In the genomic region with DNA sequence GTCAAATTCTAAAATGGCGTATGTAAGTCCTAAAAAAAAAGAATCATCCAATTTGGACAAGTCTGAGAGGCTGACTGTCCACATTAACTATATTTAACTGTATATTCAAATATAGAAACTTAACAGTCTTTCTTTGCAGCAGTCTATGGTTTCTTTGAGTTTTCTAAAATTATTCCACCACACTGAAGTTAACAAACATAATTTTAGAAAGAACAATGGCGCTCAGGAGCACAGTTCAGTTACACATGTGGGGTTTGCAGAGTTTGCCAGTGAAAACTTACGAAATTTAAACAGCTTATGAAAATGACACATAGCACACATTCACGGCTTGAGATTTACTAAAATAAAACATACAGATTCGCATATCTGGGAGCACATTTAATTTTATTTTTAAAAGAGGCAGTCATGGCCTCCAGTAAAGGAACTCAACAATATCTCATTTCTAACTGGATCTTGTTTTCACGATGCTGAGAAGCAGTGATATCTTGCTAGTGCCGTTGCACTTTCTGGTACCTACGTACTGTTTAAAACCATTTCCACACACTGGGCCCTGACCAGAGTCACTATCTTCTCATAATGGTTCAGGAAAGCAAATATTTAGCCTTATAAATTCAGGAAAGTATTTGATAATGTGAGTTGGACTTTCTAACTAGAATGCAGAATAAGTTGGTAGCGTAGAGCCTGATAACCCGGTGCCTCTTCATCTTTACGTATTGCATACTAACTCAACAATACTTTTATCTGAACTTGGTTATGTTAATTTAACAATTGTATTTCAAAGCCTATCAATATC, we compare ENCODE assay signal across 14 mouse cellular contexts. TPM values are rescaled to one million over a fixed set of nuclear protein-coding genes. Genes with fewer than 3 reads are reported as not detected.
DNase-seq lines count a peak whose midpoint lies in the region; ATAC-seq and TF ChIP-seq lines count a peak whose summit lies in the region.
"Had no signal": no experiment of that assay in that cellular context is flagged by ENCODE, and none has a peak within 500 bp of the region (broad histone marks: within the 10 kb centered on the region; RNA-seq: fewer than 3 reads in every experiment).

No protein-coding gene starts in this region.

- TF ChIP-seq EP300 in lung, postnatal 0 days (IDR thresholded peaks at IDR 0.05): no peak

- no peak overlapping the region for H3K9ac ChIP-seq in heart, embryonic 16.5 days (ENCODE audit: low read length)
- peak overlapping the region; percentile 63 for H3K9ac ChIP-seq in liver, embryonic 16.5 days (ENCODE audit: low read depth, low read length)
- no peak overlapping the region for H3K9ac ChIP-seq in lung, postnatal 0 days (replicated peaks; ENCODE audit: low read depth)
- no peak overlapping the region for H3K9ac ChIP-seq in midbrain, embryonic 14.5 days (replicated peaks; ENCODE audit: low read length)
- H3K9ac ChIP-seq: forebrain, embryonic 12.5 days had no signal

- peak overlapping the region; percentile 33; the same call in 1 of the 2 replicates for H3K4me3 ChIP-seq in heart, embryonic 16.5 days (ENCODE audit: low read length)
- peak overlapping the region; percentile 58 for H3K4me3 ChIP-seq in liver, embryonic 16.5 days (ENCODE audit: low read depth, low read length)
- H3K4me3 ChIP-seq in lung, postnatal 0 days (ENCODE audit: low read depth, low read length): no peak overlapping the region
- H3K4me3 ChIP-seq in midbrain, embryonic 14.5 days (replicated peaks; ENCODE audit: low read depth, low read length): no peak overlapping the region
- H3K4me3 ChIP-seq: forebrain, embryonic 12.5 days; limb, embryonic 10.5 days had no signal

- H3K27ac ChIP-seq in heart, embryonic 16.5 days (ENCODE audit: low read length): no peak overlapping the region
- H3K27ac ChIP-seq in liver, embryonic 16.5 days (ENCODE audit: low read length): peak overlapping the region; percentile 74; the same call in 1 of the 2 replicates
- no peak overlapping the region for H3K27ac ChIP-seq in lung, postnatal 0 days (ENCODE audit: low read length)
- no peak overlapping the region for H3K27ac ChIP-seq in midbrain, embryonic 14.5 days (replicated peaks; ENCODE audit: low read depth, low read length)
- H3K27ac ChIP-seq: forebrain, embryonic 12.5 days; limb, embryonic 10.5 days had no signal

- no peaks in the 10 kb centered on the region for H3K36me3 ChIP-seq in heart, embryonic 16.5 days (ENCODE audit: control insufficient read depth, insufficient read depth)
- no peaks in the 10 kb centered on the region for H3K36me3 ChIP-seq in liver, embryonic 16.5 days (ENCODE audit: control insufficient read depth, insufficient read depth)
- H3K36me3 ChIP-seq in lung, postnatal 0 days (ENCODE audit: insufficient read depth, low read length): no peaks in the 10 kb centered on the region
- no peaks in the 10 kb centered on the region for H3K36me3 ChIP-seq in midbrain, embryonic 14.5 days (ENCODE audit: control insufficient read depth, insufficient read depth, low read length)
- H3K36me3 ChIP-seq: forebrain, embryonic 12.5 days; limb, embryonic 10.5 days had no signal

- TF ChIP-seq CTCF in lung, postnatal 0 days (IDR thresholded peaks at IDR 0.05): no peak

- no peak overlapping the region for H3K4me2 ChIP-seq in heart, embryonic 16.5 days (ENCODE audit: low read depth, low read length)
- peak overlapping the region; percentile 68 for H3K4me2 ChIP-seq in liver, embryonic 16.5 days (ENCODE audit: low read depth, low read length)
- H3K4me2 ChIP-seq in lung, postnatal 0 days (replicated peaks; ENCODE audit: low read depth, low read length): no peak overlapping the region
- H3K4me2 ChIP-seq in midbrain, embryonic 14.5 days (ENCODE audit: low read length): no peak overlapping the region
- H3K4me2 ChIP-seq: forebrain, embryonic 12.5 days had no signal

- 0 out of 2 replicates have a peak, but pooled peaks cover 3% of the 10 kb centered on the region for H3K4me1 ChIP-seq in heart, embryonic 16.5 days (ENCODE audit: control insufficient read depth, insufficient read depth, low read length)
- peaks cover 7% of the 10 kb centered on the region for H3K4me1 ChIP-seq in liver, embryonic 16.5 days (ENCODE audit: control insufficient read depth, low read depth, low read length)
- no peaks in the 10 kb centered on the region for H3K4me1 ChIP-seq in lung, postnatal 0 days (ENCODE audit: insufficient read depth, low read depth, low read length)
- H3K4me1 ChIP-seq in midbrain, embryonic 14.5 days (ENCODE audit: control insufficient read depth, insufficient read depth, low read length): no peaks in the 10 kb centered on the region
- H3K4me1 ChIP-seq: forebrain, embryonic 12.5 days; limb, embryonic 10.5 days had no signal

- no peak for ATAC-seq in heart, embryonic 16.5 days (replicated peaks; ENCODE audit: extremely low read depth, insufficient read depth, low FRiP score)
- ATAC-seq in liver, embryonic 16.5 days (ENCODE audit: low read depth): peak; percentile 33; the same call in 1 of the 2 replicates
- no peak for ATAC-seq in lung, postnatal 0 days
- ATAC-seq in midbrain, embryonic 14.5 days (ENCODE audit: low FRiP score, low TSS enrichment): no peak

- no peaks in the 10 kb centered on the region for H3K27me3 ChIP-seq in heart, embryonic 16.5 days (ENCODE audit: control insufficient read depth, insufficient read depth, low read length)
- H3K27me3 ChIP-seq in liver, embryonic 16.5 days (ENCODE audit: control insufficient read depth, insufficient read depth, low read depth, low read length): no peaks in the 10 kb centered on the region
- no peaks in the 10 kb centered on the region for H3K27me3 ChIP-seq in lung, postnatal 0 days (replicated peaks; ENCODE audit: insufficient read depth, low read length)
- no peaks in the 10 kb centered on the region for H3K27me3 ChIP-seq in midbrain, embryonic 14.5 days (ENCODE audit: control insufficient read depth, insufficient read depth, low read length)
- H3K27me3 ChIP-seq: forebrain, embryonic 12.5 days had no signal

- no peak for DNase-seq in heart, postnatal 25 days (ENCODE audit: low spot score)
- DNase-seq in B cell, adult 2 months: peak; percentile 45 to 47
- DNase-seq in c-Kit-positive CD71-positive TER-119-positive erythroid progenitor cells, embryonic 14.5 days (ENCODE audit: low spot score): peak; percentile 60
- no peak for DNase-seq in testis, postnatal 10 days (ENCODE audit: low spot score)
- DNase-seq in lung, postnatal 0 days (ENCODE audit: low spot score): no peak
- DNase-seq in midbrain, embryonic 14.5 days: no peak
- DNase-seq: gastrocnemius, postnatal 36 days; heart, postnatal 36 days; kidney, adult 11 months; lung, postnatal 4 days had no signal

- 78% methylated on average over 11 of the region's 11 CpGs for WGBS in heart, embryonic 16.5 days
- whole genome bisulfite sequencing in liver, embryonic 16.5 days (ENCODE audit: insufficient replicate concordance): 18% methylated on average over 11 of the region's 11 CpGs
- 80% methylated on average over 11 of the region's 11 CpGs for WGBS in lung, postnatal 0 days
- 96% methylated on average over 11 of the region's 11 CpGs for WGBS in midbrain, embryonic 14.5 days

- intact Hi-C loops in heart, postnatal 25 days (cut with DNase I): no loop called here

- H3K9me3 ChIP-seq in heart, embryonic 16.5 days (replicated peaks; ENCODE audit: control insufficient read depth, low read length): no peaks in the 10 kb centered on the region
- H3K9me3 ChIP-seq in liver, embryonic 16.5 days (replicated peaks; ENCODE audit: control insufficient read depth, low read length): no peaks in the 10 kb centered on the region
- H3K9me3 ChIP-seq in lung, postnatal 0 days (ENCODE audit: low read length): no peaks in the 10 kb centered on the region
- no peaks in the 10 kb centered on the region for H3K9me3 ChIP-seq in midbrain, embryonic 14.5 days (ENCODE audit: control insufficient read depth, low read length)
- H3K9me3 ChIP-seq: forebrain, embryonic 12.5 days; limb, embryonic 10.5 days had no signal

RNA-seq across cellular contexts. Expression of gene Mbnl1, which starts 1.4 kb away (rescaled TPM):
- polyA plus RNA-seq in heart, embryonic 16.5 days (2015; fragmentation: Nextera tagmentation; extraction: Ambion mirVana): 86.0 and 92.8 TPM in 2 replicates
- total RNA-seq in heart, postnatal 25 days (2021): 100 to 1,000 TPM; 191 to 197 TPM
- 88.6 and 88.7 TPM in 2 replicates for polyA plus RNA-seq in liver, embryonic 16.5 days (2015; fragmentation: Nextera tagmentation; extraction: Ambion mirVana)
- polyA plus RNA-seq in lung, postnatal 0 days (2015; fragmentation: Nextera tagmentation; extraction: Ambion mirVana): 115 and 127 TPM in 2 replicates
- 58.0 and 66.8 TPM in 2 replicates for polyA plus RNA-seq in midbrain, embryonic 14.5 days (2014; fragmentation: Nextera tagmentation; extraction: Ambion mirVana)

Comparison
In these comparisons a context has a peak if more than half of its experiments do, and no peak if none do; other contexts are left out.
1. H3K4me3 ChIP-seq: peak in heart, embryonic 16.5 days (single experiment) and liver, embryonic 16.5 days (single experiment); none in lung, postnatal 0 days (single experiment) and midbrain, embryonic 14.5 days (single experiment).
2. DNase-seq: peak in B cell, adult 2 months (2 of 2) and c-Kit-positive CD71-positive TER-119-positive erythroid progenitor cells, embryonic 14.5 days (single experiment); none in heart, postnatal 25 days (single experiment), testis, postnatal 10 days (single experiment), lung, postnatal 0 days (single experiment) and midbrain, embryonic 14.5 days (single experiment).